Mouse (Mus musculus) left cerebral cortex, adult 18-20 months (tissue): ENCODE data around the gene Bcas3. TPM values are rescaled to one million over a fixed set of nuclear protein-coding genes. Genes with fewer than 3 reads are reported as not detected.
A peak's percentile ranks its signal among the peaks of the same experiment; 100 is the strongest.

Experiments used
- DNase-seq, 2 experiments: peaks; one replicate each; pipeline ENCODE4 v3.0.0; 2021 to 2022; ENCODE audit warnings: low spot score in 2 of 2, mixed read lengths in 1 of 2
- long read RNA-seq, 2 experiments: library from polyadenylated mRNA; stranded (forward); transcript quantifications; one replicate each; pipeline ENCODE4 v2.0.0; 2021
- total RNA-seq, 2 experiments: library from RNA; stranded (reverse); gene quantifications; 2 replicates each; pipeline ENCODE4 v1.2.3; 2021

Bcas3 gene
- 10 to 100 TPM; 73.4 to 75.9 TPM for total RNA-seq
- long read RNA-seq, experiment 1, partial matches to known transcripts, result 3 of 7 reads
- long read RNA-seq, experiment 1, other reads (novel, unspliced or antisense), result 3 of 7 reads
- long read RNA-seq, experiment 2, partial matches to known transcripts, result 0 of 4 reads
- long read RNA-seq, experiment 2, other reads (novel, unspliced or antisense), result 3 of 4 reads

- DNase-seq, result peak; percentile 98 to 100
Measured at GRCm38 (mm10) chr11:85352539-85353380, at the start of gene Bcas3. TSS of gene Bcas3 (plus strand) at chr11:85353167.

GRCm38 (mm10) chr11:85306577-85307260 is 46.2 kb upstream of the Bcas3 start:
- DNase-seq, result no peak

GRCm38 (mm10) chr11:85308799-85309198 is 44.2 kb upstream of the Bcas3 start:
- no peak for DNase-seq

DNA sequence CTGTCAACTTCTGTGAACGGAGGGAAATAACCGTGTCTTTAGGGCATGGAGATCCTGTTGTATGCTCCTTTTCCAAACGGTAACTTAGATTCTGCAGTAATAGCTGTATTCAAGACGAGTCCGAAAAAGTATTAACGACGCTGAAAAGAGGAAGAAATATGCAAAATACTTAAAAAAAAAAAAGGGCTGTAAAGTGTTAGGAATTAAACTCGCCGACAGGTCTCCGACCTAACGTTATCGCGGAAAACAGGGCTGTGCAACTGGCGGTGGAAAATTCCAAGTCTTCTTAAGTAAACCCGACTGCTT is 42.6 kb upstream of the Bcas3 start:
- no peak for DNase-seq

- peak; percentile 95 to 98 for DNase-seq
Measured at GRCm38 (mm10) chr11:85310713-85311574, 42.0 kb upstream of the Bcas3 start, which contains the start of gene Ppm1d. TSS of gene Ppm1d (plus strand) at chr11:85311244.

DNA sequence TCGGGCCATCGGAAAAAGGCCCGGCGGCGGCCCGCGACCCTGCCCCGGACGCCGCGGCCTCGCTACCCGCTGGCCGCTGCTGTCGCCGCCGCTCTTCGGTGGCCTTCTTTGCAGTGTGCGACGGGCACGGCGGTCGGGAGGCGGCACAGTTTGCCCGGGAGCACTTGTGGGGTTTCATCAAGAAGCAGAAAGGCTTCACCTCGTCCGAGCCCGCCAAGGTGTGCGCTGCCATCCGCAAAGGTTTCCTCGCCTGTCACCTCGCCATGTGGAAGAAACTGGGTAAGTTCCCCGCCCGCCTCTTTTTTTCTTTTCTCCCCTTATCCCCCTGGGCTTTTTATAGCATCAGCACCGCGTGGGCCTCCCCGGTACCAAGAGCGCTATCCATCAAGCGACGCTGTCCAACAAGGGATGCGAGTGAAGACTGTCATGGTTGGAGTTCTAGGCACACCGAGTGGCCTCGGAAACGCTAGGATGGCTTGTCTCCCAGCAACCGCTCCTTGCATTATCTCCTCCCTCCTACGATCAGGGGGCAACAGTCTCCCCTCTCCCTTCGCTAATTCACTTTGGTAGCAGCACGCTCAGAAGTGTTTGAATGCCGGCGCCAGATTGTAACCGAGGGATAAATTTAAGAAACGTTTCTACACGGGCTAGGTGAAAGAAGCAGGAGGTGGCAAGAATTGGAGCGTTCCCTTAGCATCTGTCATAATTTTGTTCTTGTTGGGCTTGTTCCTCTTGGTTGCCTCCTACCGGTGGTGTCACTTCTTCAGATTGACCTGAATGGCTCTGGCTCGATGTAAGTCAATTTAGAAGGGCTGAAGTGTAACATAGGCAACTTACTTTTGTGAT is 41.1 kb upstream of the Bcas3 start:
- DNase-seq, result peak; percentile 32 to 36

DNA sequence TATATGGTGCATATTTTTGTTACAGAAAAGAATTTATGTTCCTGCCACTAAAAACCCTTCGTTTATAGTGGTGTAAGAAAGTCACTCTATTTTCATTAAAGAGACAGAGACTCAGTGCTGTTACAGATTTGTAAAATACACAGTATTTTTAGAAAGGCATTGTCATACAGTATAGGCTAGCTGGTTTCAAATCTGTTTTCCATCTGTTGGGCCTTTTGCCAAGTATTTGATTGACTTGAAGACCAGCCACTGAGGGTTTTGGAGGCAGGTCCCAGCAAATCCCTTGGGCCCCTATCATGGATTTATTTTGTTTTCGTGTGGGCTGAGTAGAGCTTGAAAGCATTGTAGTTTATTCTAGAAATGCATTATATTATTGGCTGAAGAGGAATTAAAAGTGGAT is 40.1 kb upstream of the Bcas3 start:
- DNase-seq, result peak; percentile 24 to 27

DNA sequence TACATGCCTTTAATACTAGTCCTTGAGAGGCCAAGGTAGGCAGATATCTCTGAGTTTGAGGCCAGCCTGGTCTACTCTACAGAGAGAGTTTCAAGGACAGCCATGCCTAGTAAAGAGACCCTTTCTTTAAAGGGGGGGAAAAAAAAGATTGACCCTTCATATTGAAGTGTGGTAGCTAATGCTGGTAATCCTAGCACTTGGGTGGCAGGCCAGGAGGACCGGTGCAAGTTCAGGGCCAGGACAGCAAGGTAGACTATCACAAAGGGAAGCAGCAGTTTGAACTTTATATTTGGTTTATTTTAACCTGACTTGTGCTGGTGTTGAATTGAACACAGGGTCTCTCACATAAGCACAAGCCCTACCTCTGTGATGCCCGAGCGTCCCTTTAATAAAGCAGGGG is 39.6 kb upstream of the Bcas3 start:
- no peak for DNase-seq

DNA sequence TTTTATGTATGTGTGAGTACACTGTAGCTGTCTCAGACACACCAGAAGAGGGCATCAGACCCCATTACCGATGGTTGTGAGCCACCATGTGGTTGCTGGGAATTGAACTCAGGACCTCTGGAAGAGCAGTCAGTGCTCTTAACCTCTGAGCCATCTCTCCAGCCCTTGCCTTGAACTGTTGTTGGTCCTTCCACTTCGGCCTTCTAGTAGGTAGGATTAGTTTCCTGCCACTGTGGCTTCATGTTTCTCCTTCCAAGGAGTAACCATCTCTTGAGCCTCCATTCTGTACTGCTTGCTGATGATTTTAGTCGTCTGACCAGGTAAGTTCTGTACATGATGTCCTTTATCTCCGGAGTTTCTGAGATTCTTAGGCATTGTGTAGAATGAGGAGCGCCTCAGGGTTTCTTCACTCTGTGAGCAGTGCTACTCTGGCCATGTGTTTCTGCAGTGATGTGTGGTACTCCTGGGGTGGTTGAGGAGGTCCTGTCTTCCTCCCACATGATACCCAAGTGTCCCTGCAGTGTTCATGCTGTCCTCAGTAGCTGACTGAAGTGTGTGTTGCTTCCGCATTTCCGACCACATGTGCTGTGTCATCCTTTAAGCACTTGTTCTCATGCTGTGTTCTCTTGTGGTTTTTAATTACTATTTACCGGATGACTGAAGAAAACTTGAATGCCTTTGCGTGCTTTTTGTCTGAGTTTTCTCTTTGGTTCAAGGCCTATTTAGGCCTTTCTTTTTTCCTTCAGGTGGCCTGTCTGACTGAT is 29.2 kb upstream of the Bcas3 start:
- DNase-seq, result no peak

DNA sequence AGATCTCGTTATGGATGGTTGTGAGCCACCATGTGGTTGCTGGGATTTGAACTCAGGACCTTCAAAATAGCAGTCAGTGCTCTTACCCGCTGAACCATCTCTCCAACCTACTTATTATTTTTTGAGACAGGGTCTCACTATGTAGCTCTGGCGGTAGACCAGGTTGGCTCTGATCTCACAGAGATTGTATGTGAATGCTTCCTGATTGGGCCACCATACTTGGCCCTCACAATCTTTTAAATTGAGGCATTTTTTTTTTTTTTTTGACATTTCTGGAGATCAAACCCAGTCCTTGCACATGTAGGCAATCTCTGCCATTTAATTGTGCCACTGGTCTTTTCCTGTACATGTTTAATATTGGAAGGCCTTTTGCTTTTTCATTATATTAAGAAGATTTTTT is 24.2 kb upstream of the Bcas3 start:
- DNase-seq, result no peak

DNA sequence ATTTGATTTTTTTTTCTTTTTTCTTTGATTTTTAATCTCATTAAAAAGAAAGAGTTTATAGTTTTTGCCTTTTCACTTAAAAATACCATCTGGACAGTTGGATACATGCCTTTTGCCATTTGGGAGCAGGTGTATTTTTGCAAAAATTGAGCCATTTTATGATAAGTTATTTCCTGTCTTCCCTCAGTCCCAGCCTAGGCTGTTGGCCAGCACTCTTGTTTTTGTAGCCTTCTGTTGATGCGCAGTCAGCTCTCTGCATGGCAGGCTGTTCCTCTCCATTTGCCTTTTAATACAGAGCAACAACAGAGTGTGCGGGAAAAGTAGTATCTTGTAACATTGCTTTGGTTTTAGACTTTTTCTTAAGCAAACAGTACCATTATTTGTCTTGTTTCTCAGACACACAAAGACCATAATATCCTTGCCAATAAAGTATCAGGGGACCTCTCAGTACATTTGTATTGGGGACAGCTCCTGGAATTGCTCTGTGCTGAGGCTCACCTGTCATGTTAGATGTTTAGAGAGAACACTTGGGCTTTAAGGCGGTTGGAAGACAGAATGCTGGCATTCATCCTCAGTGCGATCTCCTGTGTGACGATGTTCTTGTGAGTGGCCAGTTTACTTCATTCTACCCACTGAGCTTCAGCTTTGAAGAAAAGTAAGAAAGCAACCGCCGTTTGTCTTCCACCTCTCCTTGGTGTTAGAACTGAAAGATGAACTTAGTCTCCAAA is 23.6 kb upstream of the Bcas3 start:
- peak in 1 of 2 experiments; percentile 14 for DNase-seq

DNA sequence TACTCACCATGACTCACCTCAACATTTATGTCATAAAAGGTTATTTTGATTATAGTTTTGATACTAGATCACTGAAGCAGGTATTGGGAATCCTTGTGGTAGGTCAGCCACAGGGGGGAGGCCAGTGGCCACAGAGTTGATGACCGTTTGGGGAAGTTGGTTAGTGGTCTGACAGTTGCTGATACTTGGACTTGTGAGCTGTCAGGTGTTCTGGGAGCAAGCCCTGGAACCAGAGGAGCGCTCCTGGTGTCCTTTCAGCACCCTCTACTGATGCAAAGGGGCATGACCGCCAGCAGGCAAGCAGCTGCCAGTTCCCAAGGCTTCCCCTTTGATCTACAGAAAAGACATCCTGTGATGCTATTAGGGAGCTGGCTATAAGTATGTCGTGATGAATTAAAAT is 18.2 kb upstream of the Bcas3 start:
- DNase-seq, result peak; percentile 13 to 24

GRCm38 (mm10) chr11:85339173-85339831 is 13.7 kb upstream of the Bcas3 start:
- DNase-seq, result no peak

- DNase-seq, result no peak
Measured at GRCm38 (mm10) chr11:85340070-85340616, 12.8 kb upstream of the Bcas3 start.

DNA sequence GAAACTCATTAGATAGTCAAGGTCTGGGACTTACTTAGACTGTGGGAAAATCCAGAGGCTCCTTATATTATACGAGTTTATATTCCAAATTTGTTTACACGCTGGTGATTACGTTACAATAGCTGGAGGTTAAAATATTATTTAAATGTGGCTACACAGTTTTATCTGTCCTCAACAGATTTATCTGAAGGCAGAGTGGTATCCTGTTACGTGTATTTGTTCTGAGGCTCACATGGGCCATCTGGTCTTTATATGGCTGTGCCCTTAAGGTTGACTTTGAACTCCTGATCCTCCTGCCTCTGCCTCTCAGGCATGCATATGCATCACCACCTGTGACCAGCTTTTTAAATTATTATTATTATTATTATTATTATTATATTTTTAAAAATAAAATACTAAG is 852 bp downstream of the Bcas3 start:
- DNase-seq, result no peak

DNA sequence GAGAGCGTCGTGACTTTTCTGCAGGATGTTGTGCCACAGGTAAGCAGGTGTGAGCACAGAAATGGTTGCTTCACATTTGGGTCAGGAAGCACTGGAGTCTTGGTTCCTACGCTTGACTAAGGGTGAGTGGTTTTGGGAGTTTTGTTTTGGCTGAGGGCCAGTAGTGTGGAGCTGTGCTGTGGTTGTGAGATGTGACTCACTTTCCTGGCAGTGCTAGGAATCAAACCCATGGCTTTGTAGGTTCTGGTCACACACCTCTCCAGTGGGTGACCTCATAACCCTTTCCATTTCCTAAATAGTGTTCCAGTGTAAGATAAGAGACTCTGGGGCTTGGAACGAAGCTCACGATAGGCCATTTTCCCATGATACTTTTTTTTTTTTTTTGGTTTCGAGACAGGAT is 6.7 kb downstream of the Bcas3 start:
- DNase-seq, result no peak

DNA sequence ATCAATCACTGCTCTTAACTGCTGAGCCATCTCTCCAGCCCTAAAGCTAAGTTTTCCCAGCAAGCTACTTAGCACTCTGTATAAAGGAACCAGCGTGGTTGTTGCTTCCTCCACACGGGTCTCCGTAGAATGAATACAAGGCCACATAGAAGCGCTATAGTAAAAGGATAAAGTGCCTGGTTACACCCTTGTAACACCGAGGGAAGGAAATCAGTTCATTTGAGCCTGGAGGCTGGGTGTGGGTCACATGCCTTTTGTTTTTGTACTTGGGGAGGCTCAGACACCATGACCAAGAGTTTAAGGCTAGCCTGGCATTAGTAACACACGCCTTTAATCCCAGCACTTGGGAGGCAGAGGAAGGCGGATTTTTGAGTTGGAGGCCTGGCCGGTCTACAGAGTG is 8.7 kb downstream of the Bcas3 start:
- no peak for DNase-seq

DNA sequence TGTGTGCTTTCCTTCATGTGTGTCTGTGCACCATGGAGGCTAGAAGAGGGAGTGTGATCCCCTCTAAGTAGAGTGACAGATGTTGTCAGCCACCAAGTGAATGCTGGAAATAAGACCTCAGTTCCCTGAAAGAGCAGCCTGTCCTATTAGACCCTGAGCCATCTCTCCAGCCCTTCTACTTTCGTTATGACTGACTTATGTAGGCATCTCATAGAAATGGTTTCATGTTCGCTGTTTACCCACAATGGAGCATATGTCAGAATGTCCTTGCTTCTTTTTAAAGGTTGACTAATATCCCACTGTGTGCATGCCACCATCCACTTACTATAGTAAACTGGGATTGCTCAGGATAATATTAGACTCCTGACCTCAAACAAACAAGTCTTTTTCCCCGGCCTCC is 13.2 kb downstream of the Bcas3 start:
- DNase-seq, result no peak
